In genomic region chr2:128174176-128174575, GRCm38 (mm10) we compare ENCODE assay signal across 24 mouse cellular contexts. TPM values are rescaled to one million over a fixed set of nuclear protein-coding genes. Genes with fewer than 3 reads are reported as not detected.
DNase-seq lines count a peak whose midpoint lies in the region; ATAC-seq lines count a peak whose summit lies in the region.
"Had no signal": no experiment of that assay in that cellular context is flagged by ENCODE, and none has a peak within 500 bp of the region (broad histone marks: within the 10 kb centered on the region; RNA-seq: fewer than 3 reads in every experiment).

No protein-coding gene starts in this region.

- H3K4me2 ChIP-seq in midbrain, embryonic 13.5 days (replicated peaks): no peak overlapping the region
- H3K4me2 ChIP-seq: embryonic facial prominence, embryonic 15.5 days; midbrain, embryonic 12.5 days had no signal

- H3K36me3 ChIP-seq in midbrain, embryonic 13.5 days: no peaks in the 10 kb centered on the region
- H3K36me3 ChIP-seq: embryonic facial prominence, embryonic 15.5 days; hindbrain, embryonic 10.5 days; midbrain, embryonic 12.5 days had no signal

- no peak for ATAC-seq in midbrain, embryonic 13.5 days
- ATAC-seq: forebrain, embryonic 16.5 days; hindbrain, postnatal 0 days had no signal

- no peaks in the 10 kb centered on the region for H3K9me3 ChIP-seq in midbrain, embryonic 13.5 days
- H3K9me3 ChIP-seq: embryonic facial prominence, embryonic 15.5 days; hindbrain, embryonic 10.5 days; midbrain, embryonic 12.5 days had no signal

- peaks cover 11% of the 10 kb centered on the region for H3K4me1 ChIP-seq in midbrain, embryonic 13.5 days (replicated peaks)

- H3K4me3 ChIP-seq in midbrain, embryonic 13.5 days (replicated peaks): no peak overlapping the region
- H3K4me3 ChIP-seq: embryonic facial prominence, embryonic 15.5 days; hindbrain, embryonic 10.5 days; left cerebral cortex, adult 2 months; midbrain, embryonic 12.5 days; myocyte had no signal

- H3K9ac ChIP-seq in midbrain, embryonic 13.5 days (replicated peaks): no peak overlapping the region
- H3K9ac ChIP-seq: embryonic facial prominence, embryonic 15.5 days; midbrain, embryonic 12.5 days had no signal

- peak; percentile 87 to 88 for DNase-seq in adrenal gland, adult (ENCODE audit: inconsistent age in 2 of 2, low spot score in 1 of 2)
- no peak for DNase-seq in adrenal gland, adult 18-20 months (ENCODE audit: low spot score in 2 of 2)
- peak; percentile 42 for DNase-seq in kidney, postnatal 10 days
- DNase-seq in kidney, adult 9 months: no peak
- DNase-seq in testis, postnatal 14 days (ENCODE audit: low spot score): peak; percentile 43
- no peak for DNase-seq in testis, postnatal 10 days (ENCODE audit: low spot score)
- no peak for DNase-seq in right cerebral cortex, postnatal 14 days
- DNase-seq: cerebellum, adult 9-11 months; gastrocnemius, postnatal 36 days; kidney, postnatal 36 days; layer of hippocampus, adult 9-11 months; left cerebral cortex, postnatal 4 days; lung, adult 18-20 months; thymus, postnatal 14 days had no signal

- WGBS in midbrain, embryonic 13.5 days: 68% methylated on average over 5 of the region's 5 CpGs

- H3K27me3 ChIP-seq in midbrain, embryonic 13.5 days: no peaks in the 10 kb centered on the region
- H3K27me3 ChIP-seq: embryonic facial prominence, embryonic 15.5 days; midbrain, embryonic 12.5 days had no signal

- H3K27ac ChIP-seq in midbrain, embryonic 13.5 days: no peak overlapping the region
- H3K27ac ChIP-seq: embryonic facial prominence, embryonic 15.5 days; hindbrain, postnatal 0 days; left cerebral cortex, adult 2 months; macrophage; midbrain, embryonic 12.5 days; stomach, postnatal 0 days had no signal

RNA-seq across cellular contexts. Expression of gene Bcl2l11, which starts 48.3 kb away (rescaled TPM):
- total RNA-seq in adrenal gland, adult 18-20 months (2021): 10 to 100 TPM; 10.7 to 23.0 TPM
- polyA plus RNA-seq in midbrain, embryonic 13.5 days (2015; fragmentation: Nextera tagmentation; extraction: Ambion mirVana): 10.6 and 13.3 TPM in 2 replicates

Comparison
In these comparisons a context has a peak if more than half of its experiments do, and no peak if none do; other contexts are left out.
1. DNase-seq: peak in adrenal gland, adult (2 of 2), kidney, postnatal 10 days (single experiment) and testis, postnatal 14 days (single experiment); none in adrenal gland, adult 18-20 months (0 of 2), kidney, adult 9 months (single experiment), testis, postnatal 10 days (single experiment) and right cerebral cortex, postnatal 14 days (single experiment).